Mouse (Mus musculus): Measurements from ENCODE around the gene Sntb2. TPM values are rescaled to one million over a fixed set of nuclear protein-coding genes. Genes with fewer than 3 reads are reported as not detected.
"Not testable (repeated sequence)": the region's sequence is repeated elsewhere in the genome, so short reads cannot be mapped to it uniquely, and the experiment has no call there.

Gene Sntb2
- total RNA-seq, 2 experiments from 2014 or later, result 23.5 to 30.0 TPM

GRCm38 (mm10) chr8:106972538-106973264 is 37.2 kb downstream of the Sntb2 start:
- DNase-seq, result no peak

- DNase-seq, result not testable (repeated sequence)
These were observed 38.0 kb downstream of the Sntb2 start for GRCm38 (mm10) chr8:106973526-106973925.

- no peak for DNase-seq
These were observed 39.2 kb downstream of the Sntb2 start for GRCm38 (mm10) chr8:106974754-106975153.

- DNase-seq, result no peak
These were observed 40.2 kb downstream of the Sntb2 start for GRCm38 (mm10) chr8:106975764-106976163.

GRCm38 (mm10) chr8:106976436-106976835 is 40.9 kb downstream of the Sntb2 start:
- DNase-seq, result no peak

- DNase-seq, result peak; percentile 44
These were observed 43.3 kb downstream of the Sntb2 start for GRCm38 (mm10) chr8:106978755-106979251.

GRCm38 (mm10) chr8:106985404-106985821 is 49.9 kb downstream of the Sntb2 start:
- DNase-seq, result no peak

- DNase-seq, result peak; percentile 34
These were observed 50.4 kb downstream of the Sntb2 start for GRCm38 (mm10) chr8:106985951-106986350.

GRCm38 (mm10) chr8:106987557-106987956 is 52.0 kb downstream of the Sntb2 start:
- no peak for DNase-seq

- DNase-seq, result no peak
These were observed 55.8 kb downstream of the Sntb2 start for GRCm38 (mm10) chr8:106991393-106991792.

- DNase-seq, result not testable (repeated sequence)
These were observed 60.8 kb downstream of the Sntb2 start for GRCm38 (mm10) chr8:106996339-106996738.

- no peak for DNase-seq
These were observed 61.9 kb downstream of the Sntb2 start for GRCm38 (mm10) chr8:106997416-106997815.

- DNase-seq, result peak; percentile 27
These were observed 63.5 kb downstream of the Sntb2 start for GRCm38 (mm10) chr8:106999068-106999467.

- DNase-seq, result peak; percentile 94
These were observed 67.0 kb downstream of the Sntb2 start for GRCm38 (mm10) chr8:107002532-107002931.

GRCm38 (mm10) chr8:107007795-107008194 is 72.2 kb downstream of the Sntb2 start:
- DNase-seq, result no peak

- DNase-seq, result no peak
These were observed 77.1 kb downstream of the Sntb2 start for GRCm38 (mm10) chr8:107012666-107013065.

- no peak for DNase-seq
These were observed 79.4 kb downstream of the Sntb2 start for GRCm38 (mm10) chr8:107014915-107015314.

- peak; percentile 63 for DNase-seq
These were observed 87.9 kb downstream of the Sntb2 start for GRCm38 (mm10) chr8:107023479-107023878.

- no peak for DNase-seq
These were observed 93.8 kb downstream of the Sntb2 start for GRCm38 (mm10) chr8:107029310-107029709.

GRCm38 (mm10) chr8:107030058-107030457 is 94.5 kb downstream of the Sntb2 start:
- no peak for DNase-seq

- peak; percentile 100 for DNase-seq
These were observed 95.4 kb downstream of the Sntb2 start, which contains the start of gene Vps4a for GRCm38 (mm10) chr8:107030650-107031576. Gene Vps4a (plus strand): TSS chr8:107031222.

GRCm38 (mm10) chr8:107031577-107032090 is 96.1 kb downstream of the Sntb2 start:
- no peak for DNase-seq

- not testable (repeated sequence) for DNase-seq
These were observed 98.1 kb downstream of the Sntb2 start for GRCm38 (mm10) chr8:107033609-107034008.

All from adrenal gland, postnatal 10 days (tissue).